Mouse (Mus musculus) right cerebral cortex, postnatal 10 days (tissue): ENCODE results near the gene Nmnat2.
A peak's percentile ranks its signal among the peaks of the same experiment; 100 is the strongest.

ENCODE experiments used
- DNase-seq, 2 experiments: peaks; one replicate each; pipeline ENCODE4 v3.0.0; 2021; ENCODE audit warnings: low spot score in 2 of 2

The Nmnat2 gene

GRCm38 (mm10) chr1:152954821-152955523 is at the start of gene Nmnat2:
Nmnat2 (plus strand) TSS chr1:152954993.
- peak; percentile 89 to 91 for DNase-seq

DNA sequence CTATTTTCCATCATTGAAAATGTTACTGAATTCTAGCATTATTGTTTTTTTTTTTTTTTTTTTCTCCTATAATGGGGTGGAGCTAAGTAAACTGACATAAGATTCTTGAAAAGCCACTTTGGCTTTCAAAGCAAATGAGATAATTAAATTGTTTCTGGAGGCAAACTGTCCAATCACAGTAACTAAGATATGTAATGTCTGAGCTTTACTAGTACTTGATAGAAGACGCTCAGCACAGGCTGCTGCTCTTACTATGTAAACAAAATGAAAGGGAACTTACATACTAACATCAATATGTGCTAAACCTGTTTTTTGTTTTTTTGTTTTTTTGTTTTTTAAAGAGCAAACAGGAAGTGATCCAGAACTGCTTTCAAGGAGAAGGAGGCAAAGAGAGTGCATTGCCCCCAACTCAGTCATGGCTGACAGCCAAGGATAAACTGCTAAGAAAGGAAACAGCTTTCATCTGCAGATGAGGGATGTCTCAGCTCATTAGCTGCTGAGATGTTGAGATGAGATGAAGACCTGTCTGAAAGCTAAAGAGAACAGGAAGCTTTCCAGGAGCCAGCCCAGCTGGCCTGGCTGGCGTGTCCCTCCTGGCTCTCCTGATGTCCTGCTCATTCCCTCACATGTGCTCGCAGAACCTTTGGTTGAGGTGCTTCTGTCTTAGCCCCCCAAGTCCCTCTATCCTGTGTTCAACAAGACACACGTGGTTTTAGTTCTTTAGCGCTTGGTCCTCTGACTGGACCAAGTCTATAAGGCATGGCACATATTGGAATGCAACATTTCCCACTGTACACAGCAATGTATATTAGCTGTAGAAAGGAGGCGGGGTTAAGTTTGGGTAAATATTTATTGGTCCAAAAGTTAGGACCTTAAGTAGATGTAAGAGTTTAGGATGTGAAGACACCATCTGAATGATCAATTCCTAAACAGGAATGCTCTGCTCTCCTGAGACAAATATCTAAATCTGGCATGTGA is 41.0 kb upstream of the Nmnat2 start:
- DNase-seq: no peak

DNA sequence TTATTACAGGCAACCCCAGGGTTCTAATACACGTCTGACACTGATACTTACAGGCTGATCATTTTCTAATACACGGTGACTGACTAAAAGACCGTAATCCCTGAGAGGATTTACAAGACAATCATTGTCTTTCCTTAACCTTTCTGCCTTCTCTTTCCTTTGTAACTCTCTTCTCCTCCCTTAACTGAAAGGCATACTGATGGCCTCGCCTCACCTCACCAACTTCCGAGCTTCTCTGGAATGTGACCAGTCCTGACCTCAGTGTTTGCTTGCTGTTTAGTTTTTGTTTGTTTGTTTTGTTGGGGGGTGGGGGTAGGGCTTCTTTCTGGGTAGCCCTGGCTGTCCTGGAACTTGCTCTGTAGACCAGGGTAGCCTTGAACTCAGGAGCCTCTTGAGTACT is 39.0 kb upstream of the Nmnat2 start:
- no peak for DNase-seq

GRCm38 (mm10) chr1:152916936-152917335 is 37.9 kb upstream of the Nmnat2 start:
- DNase-seq: no peak

DNA sequence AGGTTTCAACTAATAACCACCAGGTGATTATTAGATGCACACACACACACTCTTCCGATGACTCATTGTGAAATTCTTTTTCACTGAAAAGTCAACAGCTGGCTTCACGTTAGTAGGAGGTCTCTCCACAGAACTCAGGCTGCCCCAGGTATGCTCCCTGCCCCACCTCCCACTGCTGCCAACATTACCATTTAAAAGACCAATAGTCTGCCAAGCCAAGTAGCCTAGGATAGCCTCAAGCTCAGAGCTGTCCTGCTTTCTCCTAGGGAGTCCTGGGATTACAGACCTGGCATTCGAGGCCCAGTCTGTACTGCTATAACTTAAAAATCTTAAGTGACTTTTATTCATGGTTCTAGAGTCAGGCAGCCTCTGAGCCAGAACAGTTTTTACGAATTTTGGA is 37.2 kb upstream of the Nmnat2 start:
- no peak for DNase-seq

- DNase-seq: no peak
Measured at GRCm38 (mm10) chr1:152921786-152922185, 33.0 kb upstream of the Nmnat2 start.

DNA sequence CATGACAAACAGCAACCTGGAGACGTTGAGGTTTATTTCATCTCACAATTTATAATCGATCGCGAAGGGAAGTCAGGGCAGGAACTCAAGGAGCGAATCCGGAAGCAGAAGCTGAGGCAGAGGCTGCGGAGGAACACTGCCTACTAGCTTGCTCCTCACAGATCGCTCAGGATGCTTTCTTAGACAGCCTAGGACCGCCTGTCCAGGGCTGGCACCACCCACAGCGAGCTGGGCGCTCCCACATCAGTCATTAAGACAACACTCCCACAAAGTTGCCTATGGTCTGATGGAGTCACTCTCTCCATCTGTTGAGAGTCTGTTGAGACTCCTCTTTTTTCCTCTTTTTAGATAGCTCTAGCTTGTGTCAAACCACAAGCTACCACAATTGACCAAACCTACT is 20.8 kb upstream of the Nmnat2 start:
- no peak for DNase-seq

GRCm38 (mm10) chr1:152935476-152935875 is 19.3 kb upstream of the Nmnat2 start:
- DNase-seq: peak in 1 of 2 experiments; percentile 34

- DNase-seq: peak in 1 of 2 experiments; percentile 26
Measured at GRCm38 (mm10) chr1:152936365-152936764, 18.4 kb upstream of the Nmnat2 start.

DNA sequence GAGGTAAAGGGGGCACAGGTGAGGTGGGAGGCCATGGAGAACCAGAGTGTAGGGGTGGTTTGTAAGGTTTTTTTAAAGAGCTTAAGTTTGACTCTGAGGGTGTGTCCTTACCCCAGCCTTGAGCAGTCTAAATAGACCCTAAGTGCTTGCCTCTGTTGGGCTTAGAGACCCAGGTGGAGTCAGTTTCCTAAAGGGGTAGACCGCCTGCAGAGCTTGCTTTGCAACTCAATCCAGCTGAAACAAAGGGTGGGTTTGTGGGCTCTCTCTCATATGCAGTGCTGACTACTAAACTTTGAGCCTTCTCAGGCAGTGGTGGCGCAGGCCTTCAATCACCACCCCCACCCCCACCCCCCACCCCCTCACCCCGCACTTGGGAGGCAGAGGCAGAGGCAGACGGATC is 11.8 kb upstream of the Nmnat2 start:
- DNase-seq: no peak

DNA sequence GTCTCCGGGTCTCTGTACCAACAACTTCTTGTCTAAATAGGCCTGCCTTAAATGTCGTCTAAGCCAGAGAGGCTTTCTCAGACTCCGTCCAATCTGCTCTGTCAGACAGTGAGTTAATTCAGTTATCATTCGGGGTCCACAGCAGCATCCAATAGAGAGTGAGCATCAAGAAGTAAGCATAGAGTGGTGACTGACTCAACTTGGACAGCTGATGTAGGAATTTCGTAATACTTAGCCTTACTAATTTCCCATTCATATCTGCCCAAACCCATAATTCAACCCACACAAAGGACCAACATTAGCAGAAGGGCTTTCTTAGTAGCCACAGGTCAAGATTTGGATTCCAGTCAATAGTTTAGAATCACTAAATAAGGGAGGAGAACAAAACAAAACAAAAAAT is 626 bp upstream of the Nmnat2 start:
- no peak for DNase-seq

DNA sequence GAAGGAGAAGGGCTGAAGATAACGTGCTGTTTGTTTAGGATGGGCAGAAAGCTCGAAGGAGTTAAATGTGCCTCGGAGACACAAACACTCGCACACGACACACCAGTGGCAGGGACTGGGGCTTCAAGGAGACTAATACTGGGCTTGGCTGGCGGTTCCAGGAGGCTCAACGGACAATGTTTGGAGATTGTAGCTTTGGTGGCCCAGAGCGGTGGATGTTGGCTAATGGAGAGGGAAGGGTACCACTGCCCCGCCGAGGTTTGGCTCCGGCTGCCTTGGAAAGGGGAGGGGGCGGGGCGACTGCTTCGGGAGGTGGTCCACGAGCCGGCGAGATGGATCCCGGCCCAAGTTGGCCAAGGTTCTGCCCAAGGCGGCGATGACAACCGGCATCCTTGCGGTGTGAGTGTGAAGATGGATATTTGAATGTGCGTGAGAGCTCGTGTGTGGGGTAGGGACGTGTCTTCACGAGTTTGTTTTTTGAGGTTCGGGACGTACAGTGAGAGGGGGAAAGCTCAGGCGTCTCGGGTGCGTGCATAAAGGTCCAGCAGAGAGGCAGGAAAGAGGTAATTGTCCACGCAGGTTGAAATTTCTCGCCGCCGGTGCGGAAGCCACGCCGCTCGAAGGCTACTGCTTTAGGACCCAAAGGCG is 895 bp downstream of the Nmnat2 start:
- DNase-seq: peak; percentile 57 to 69

DNA sequence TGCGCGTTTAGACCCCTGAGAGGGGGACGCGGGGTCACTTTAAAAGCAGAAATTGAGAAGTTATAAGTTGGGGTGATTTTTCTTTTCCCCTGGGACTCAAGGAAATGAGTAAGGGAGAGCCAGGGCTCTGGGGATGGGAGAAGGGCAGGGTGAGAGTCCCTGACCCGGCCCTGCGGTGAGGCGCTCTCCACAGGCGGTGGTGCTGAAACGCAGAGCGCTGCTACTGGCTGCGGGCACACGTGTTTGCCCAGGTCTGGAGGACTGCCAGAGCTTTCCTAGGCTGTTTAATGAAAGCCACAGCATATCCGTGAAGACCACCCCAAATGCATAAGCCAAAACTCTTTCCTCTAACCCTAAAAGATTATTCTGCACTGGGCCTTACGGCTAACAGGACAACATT is 1.4 kb downstream of the Nmnat2 start:
- DNase-seq: peak; percentile 59 to 67

DNA sequence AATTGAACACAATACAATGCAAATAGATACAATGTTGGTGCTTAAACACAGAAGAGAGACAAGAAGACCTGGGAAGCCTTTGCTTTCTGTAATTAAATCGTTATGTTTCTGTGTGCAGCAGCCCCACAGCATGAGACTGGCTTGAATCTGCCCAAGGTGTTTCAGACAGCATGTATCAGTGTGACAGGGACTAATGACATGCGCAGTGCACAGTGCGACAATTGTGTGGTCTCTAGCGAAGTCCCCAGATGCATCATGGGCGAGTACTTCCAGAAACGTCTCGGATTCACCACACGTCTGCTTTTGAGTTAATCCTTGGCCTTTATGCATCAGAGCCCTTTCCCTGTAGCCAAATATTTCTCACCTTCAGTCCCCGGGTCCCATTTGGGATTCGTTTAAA is 9.6 kb downstream of the Nmnat2 start:
- DNase-seq: no peak

- DNase-seq: no peak
Measured at GRCm38 (mm10) chr1:152966222-152966621, 11.4 kb downstream of the Nmnat2 start.

DNA sequence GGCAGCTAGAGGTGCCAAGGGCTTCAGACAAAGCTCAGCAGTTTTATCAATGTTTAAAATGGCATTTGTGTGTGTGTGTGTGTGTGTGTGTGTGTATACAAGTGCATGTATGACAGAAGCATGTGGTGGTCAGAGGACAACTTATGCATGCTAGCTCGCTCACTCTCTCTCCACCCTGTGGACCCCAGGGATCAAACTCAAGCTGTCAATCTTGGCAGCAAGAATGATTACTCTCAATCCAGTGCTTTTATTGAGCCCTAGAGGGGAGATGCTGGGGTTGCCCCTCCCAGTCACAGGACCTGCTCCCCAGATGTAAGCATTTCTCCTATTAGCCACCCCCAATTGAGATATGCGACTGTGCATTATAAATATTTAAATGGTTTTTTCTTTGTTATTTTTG is 11.9 kb downstream of the Nmnat2 start:
- DNase-seq: no peak

DNA sequence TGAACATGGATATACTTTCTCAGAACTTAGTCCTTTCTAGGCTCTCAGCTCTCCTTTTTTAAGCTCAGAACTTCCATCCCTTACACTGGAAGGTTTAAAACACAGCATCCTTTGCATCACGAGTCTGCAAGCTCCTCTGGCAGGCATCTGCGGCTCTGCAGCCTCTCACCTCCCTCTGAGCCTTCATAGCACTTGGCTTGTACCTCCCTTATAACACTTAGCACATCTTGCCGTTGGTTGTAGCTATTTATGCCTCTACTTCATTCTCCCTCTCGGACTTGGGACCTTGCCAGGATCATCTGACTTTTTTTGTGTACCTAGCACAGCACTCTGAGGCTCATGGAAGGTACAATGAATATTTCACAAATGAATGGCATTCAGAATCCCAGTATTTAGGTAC is 14.3 kb downstream of the Nmnat2 start:
- no peak for DNase-seq

DNA sequence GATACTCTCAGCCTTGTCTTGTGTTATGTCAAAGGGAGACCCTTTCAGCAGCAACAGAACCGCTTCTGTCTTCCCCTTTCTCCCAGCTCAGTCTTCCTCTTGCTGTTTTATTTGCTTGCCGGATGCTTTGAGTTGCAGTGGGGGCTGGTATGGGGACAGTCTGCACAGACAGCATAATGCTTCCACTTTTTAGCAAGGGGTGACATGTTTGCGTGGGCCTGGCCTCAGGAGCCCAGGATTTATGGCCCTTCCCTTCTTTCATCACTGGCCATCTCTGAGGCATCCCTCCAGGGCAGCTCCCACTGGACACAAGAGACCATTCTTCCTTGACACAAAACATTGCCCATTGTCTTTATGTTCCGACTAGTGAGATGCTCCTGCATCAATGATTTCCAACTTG is 18.2 kb downstream of the Nmnat2 start:
- no peak for DNase-seq

DNA sequence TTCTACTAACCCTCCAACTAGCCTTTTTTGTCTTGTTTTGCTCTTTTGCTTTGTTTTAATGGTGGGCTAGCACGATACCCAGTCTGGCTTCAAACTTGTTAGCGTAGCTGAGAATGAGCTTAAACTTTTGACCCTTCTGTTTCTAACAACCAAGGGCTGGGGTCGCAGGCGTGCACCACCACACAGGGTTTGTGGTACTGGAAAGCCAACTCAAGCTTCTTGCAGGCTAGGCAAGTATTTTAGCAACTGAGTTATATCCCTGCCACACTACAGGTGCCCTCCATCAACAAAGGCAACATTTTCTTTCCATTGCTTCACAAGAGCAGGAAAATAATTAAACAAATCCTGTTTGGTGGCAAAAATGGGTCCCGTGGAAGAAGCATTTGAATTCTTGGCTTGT is 18.6 kb downstream of the Nmnat2 start:
- DNase-seq: no peak

DNA sequence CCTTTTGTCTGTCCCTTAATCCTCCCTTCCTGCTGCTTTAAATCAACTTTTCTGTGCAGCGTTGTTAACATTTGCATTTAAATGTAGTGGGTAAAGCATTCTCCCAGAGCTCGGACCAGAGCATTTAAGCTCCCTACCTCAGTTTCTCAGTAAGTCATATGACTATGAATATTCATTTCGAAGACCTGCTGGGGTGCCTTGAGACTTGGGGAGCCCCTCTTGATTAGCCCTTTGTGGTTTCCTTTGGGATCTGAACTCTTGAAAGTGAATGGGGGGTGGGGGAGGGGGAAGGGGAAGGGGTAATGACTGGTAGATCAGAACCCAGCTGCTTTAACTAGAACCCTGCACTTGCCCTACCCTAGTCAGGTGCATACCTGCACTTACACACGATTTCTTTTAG is 19.1 kb downstream of the Nmnat2 start:
- no peak for DNase-seq

GRCm38 (mm10) chr1:152975144-152975543 is 20.4 kb downstream of the Nmnat2 start:
- DNase-seq: no peak

DNA sequence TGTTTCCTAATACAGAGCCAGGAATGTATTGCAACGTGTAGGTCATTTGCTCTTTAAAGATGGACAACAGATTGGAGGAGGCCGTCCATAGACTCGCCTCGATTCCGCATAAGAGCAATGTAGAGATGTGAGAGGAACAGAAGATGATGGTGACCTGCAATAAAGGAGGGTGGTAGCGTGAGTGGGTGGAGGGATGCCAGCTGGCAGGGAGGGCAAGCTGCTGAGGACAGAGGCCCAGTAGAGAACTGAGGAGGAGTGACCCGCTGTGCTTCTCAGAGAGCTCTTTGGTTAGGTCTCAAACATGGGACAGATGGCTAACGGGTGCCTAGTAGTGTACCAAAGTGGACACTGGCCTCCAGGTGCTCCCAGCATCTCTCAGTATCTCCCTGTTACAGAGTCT is 23.9 kb downstream of the Nmnat2 start:
- no peak for DNase-seq
